Mouse (Mus musculus) hindbrain, embryonic 12.5 days (tissue): ENCODE results near the gene Slc41a2. TPM values are rescaled to one million over a fixed set of nuclear protein-coding genes. Genes with fewer than 3 reads are reported as not detected.
A peak's percentile ranks its signal among the peaks of the same experiment; 100 is the strongest.
"Not testable (repeated sequence)": the region's sequence is repeated elsewhere in the genome, so short reads cannot be mapped to it uniquely, and the experiment has no call there.

Experiments
- ATAC-seq: fragments of 200-750 bp; cut with Nextera tagmentation; 2 replicates; pipeline ENCODE4 v1.8.0; 2017; ENCODE audit warnings: moderate TSS enrichment; ENCODE audit not compliant: low FRiP score
- H3K27ac ChIP-seq: fragments of 300-500 bp; sonication (generic); 2 replicates; pipeline ENCODE4 v1.5.1; 2016; ENCODE audit warnings: mild to moderate bottlenecking
- H3K27me3 ChIP-seq: fragments of 300-500 bp; sonication (generic); 2 replicates; pipeline ENCODE4 v1.6.1; 2016; ENCODE audit warnings: mild to moderate bottlenecking
- H3K36me3 ChIP-seq: fragments of 300-500 bp; sonication (generic); 2 replicates; pipeline ENCODE4 v1.6.1; 2016; ENCODE audit warnings: mild to moderate bottlenecking
- H3K4me1 ChIP-seq: fragments of 300-500 bp; sonication (generic); 2 replicates; pipeline ENCODE4 v1.6.1; 2016
- H3K4me2 ChIP-seq: fragments of 300-500 bp; sonication (generic); replicated peaks from 2 replicates; pipeline ENCODE4 v1.6.1; 2016; ENCODE audit warnings: mild to moderate bottlenecking
- H3K4me3 ChIP-seq: fragments of 300-500 bp; sonication (generic); 2 replicates; pipeline ENCODE4 v1.5.1; 2016; ENCODE audit warnings: mild to moderate bottlenecking
- H3K9ac ChIP-seq: fragments of 300-500 bp; sonication (generic); 2 replicates; pipeline ENCODE4 v1.6.1; 2016; ENCODE audit warnings: mild to moderate bottlenecking, moderate library complexity
- H3K9me3 ChIP-seq: fragments of 300-500 bp; sonication (generic); replicated peaks from 2 replicates; pipeline ENCODE4 v1.6.1; 2016; ENCODE audit warnings: mild to moderate bottlenecking
- WGBS: fragments of 180-500 bp; shearing (Covaris S2); methylation state at CpG from one replicate; pipeline ENCODE4 v1.1.7; 2016; 5-methylcytosine and 5-hydroxymethylcytosine counted together
- polyA plus RNA-seq: library from polyadenylated mRNA; unstranded; fragments of >200 nt; fragmentation: Nextera tagmentation; extraction: Ambion mirVana; gene quantifications from 2 replicates; pipeline ENCODE4 v1.2.1, GENCODE M21; 2016

Slc41a2 gene
- 2.6 and 3.8 TPM in 2 replicates for polyA plus RNA-seq

- Histone ChIP-seq H3K4me3 (peak within 1 kb of the TSS; percentile 65), H3K27me3 (peaks cover 56% of the 10 kb centered on the region), H3K4me1 (0 out of 2 replicates have a peak, but pooled peaks cover 2% of the 10 kb centered on the region), H3K36me3 (no peaks in the 10 kb centered on the region), H3K27ac (peak within 1 kb of the TSS; percentile 79), H3K4me2 (peak within 1 kb of the TSS; percentile 92), H3K9me3 (no peaks in the 10 kb centered on the region), H3K9ac (peak within 1 kb of the TSS; percentile 84)
- WGBS = under 1% methylated on average over 70 of the region's 102 CpGs
- peak; percentile 88 for ATAC-seq
Observed at GRCm38 (mm10) chr10:83337159-83337951, at the start of gene Slc41a2. Gene Slc41a2, minus strand, starts transcription at chr10:83337882.

- no peaks in the 10 kb centered on the region for H3K9me3 ChIP-seq
- 96% methylated on average over 7 of the region's 7 CpGs for WGBS
- no peaks in the 10 kb centered on the region for H3K4me1 ChIP-seq
- H3K4me3 ChIP-seq = no peak overlapping the region
- H3K4me2 ChIP-seq = no peak overlapping the region
- no peak for ATAC-seq
- H3K27ac ChIP-seq = no peak overlapping the region
- peaks cover 20% of the 10 kb centered on the region; the same call in 1 of the 2 replicates for H3K36me3 ChIP-seq
- H3K9ac ChIP-seq = no peak overlapping the region
- no peaks in the 10 kb centered on the region for H3K27me3 ChIP-seq
Observed at GRCm38 (mm10) chr10:83385330-83385910, 47.7 kb upstream of the Slc41a2 start.

GRCm38 (mm10) chr10:83384456-83385215, 47.0 kb upstream of the Slc41a2 start:
- Histone ChIP-seq H3K27ac (no peak overlapping the region), H3K9ac (no peak overlapping the region), H3K4me1 (no peaks in the 10 kb centered on the region), H3K27me3 (no peaks in the 10 kb centered on the region), H3K9me3 (no peaks in the 10 kb centered on the region), H3K36me3 (peaks cover 20% of the 10 kb centered on the region; the same call in 1 of the 2 replicates), H3K4me3 (no peak overlapping the region), H3K4me2 (no peak overlapping the region)
- no peak for ATAC-seq
- WGBS = 95% methylated on average over 8 of the region's 8 CpGs

GRCm38 (mm10) chr10:83383863-83384262, 46.2 kb upstream of the Slc41a2 start:
- Histone ChIP-seq H3K27me3 (no peaks in the 10 kb centered on the region), H3K9ac (no peak overlapping the region), H3K4me3 (no peak overlapping the region), H3K4me1 (no peaks in the 10 kb centered on the region), H3K4me2 (no peak overlapping the region), H3K36me3 (peaks cover 20% of the 10 kb centered on the region; the same call in 1 of the 2 replicates), H3K9me3 (no peaks in the 10 kb centered on the region), H3K27ac (no peak overlapping the region)
- WGBS = 91% methylated on average over 13 of the region's 13 CpGs
- no peak for ATAC-seq

GRCm38 (mm10) chr10:83382988-83383387, 45.3 kb upstream of the Slc41a2 start:
- H3K9ac ChIP-seq = no peak overlapping the region
- no peaks in the 10 kb centered on the region for H3K9me3 ChIP-seq
- no peaks in the 10 kb centered on the region for H3K4me1 ChIP-seq
- H3K4me2 ChIP-seq = no peak overlapping the region
- H3K27me3 ChIP-seq = no peaks in the 10 kb centered on the region
- no peak for ATAC-seq
- H3K4me3 ChIP-seq = no peak overlapping the region
- H3K36me3 ChIP-seq = peaks cover 20% of the 10 kb centered on the region; the same call in 1 of the 2 replicates
- 81% methylated on average over 2 of the region's 2 CpGs for WGBS
- no peak overlapping the region for H3K27ac ChIP-seq

- H3K36me3 ChIP-seq = peaks cover 23% of the 10 kb centered on the region; the same call in 1 of the 2 replicates
Observed at GRCm38 (mm10) chr10:83382528-83382927, 44.8 kb upstream of the Slc41a2 start.

GRCm38 (mm10) chr10:83380501-83380900, 42.8 kb upstream of the Slc41a2 start:
- Histone ChIP-seq H3K4me1 (no peaks in the 10 kb centered on the region), H3K4me3 (no peak overlapping the region), H3K36me3 (peaks cover 24% of the 10 kb centered on the region; the same call in 1 of the 2 replicates), H3K27ac (no peak overlapping the region), H3K9ac (no peak overlapping the region), H3K9me3 (no peaks in the 10 kb centered on the region), H3K27me3 (no peaks in the 10 kb centered on the region), H3K4me2 (no peak overlapping the region)
- ATAC-seq = no peak
- 94% methylated on average over 2 of the region's 2 CpGs for WGBS

More at GRCm38 (mm10) chr10:83382528-83382927, 44.8 kb upstream of the Slc41a2 start:
- Histone ChIP-seq H3K4me2 (no peak overlapping the region), H3K4me1 (no peaks in the 10 kb centered on the region), H3K9ac (no peak overlapping the region), H3K27me3 (no peaks in the 10 kb centered on the region), H3K9me3 (no peaks in the 10 kb centered on the region), H3K27ac (no peak overlapping the region), H3K4me3 (no peak overlapping the region)
- ATAC-seq = no peak
- WGBS = 91% methylated on average over 4 of the region's 4 CpGs

- Histone ChIP-seq H3K4me1 (no peaks in the 10 kb centered on the region), H3K4me2 (no peak overlapping the region), H3K9me3 (no peaks in the 10 kb centered on the region), H3K4me3 (no peak overlapping the region), H3K27ac (no peak overlapping the region), H3K9ac (no peak overlapping the region), H3K27me3 (no peaks in the 10 kb centered on the region), H3K36me3 (peaks cover 27% of the 10 kb centered on the region)
- ATAC-seq = no peak
- WGBS = 90% methylated on average over 9 of the region's 9 CpGs
Observed at GRCm38 (mm10) chr10:83378083-83378833, 40.6 kb upstream of the Slc41a2 start.

GRCm38 (mm10) chr10:83376911-83377682, 39.4 kb upstream of the Slc41a2 start:
- H3K4me2 ChIP-seq = no peak overlapping the region
- no peak overlapping the region for H3K4me3 ChIP-seq
- no peak overlapping the region for H3K9ac ChIP-seq
- no peaks in the 10 kb centered on the region for H3K9me3 ChIP-seq
- 93% methylated on average over 8 of the region's 8 CpGs for WGBS
- H3K36me3 ChIP-seq = peaks cover 32% of the 10 kb centered on the region
- no peaks in the 10 kb centered on the region for H3K4me1 ChIP-seq
- ATAC-seq = no peak
- H3K27ac ChIP-seq = no peak overlapping the region
- no peaks in the 10 kb centered on the region for H3K27me3 ChIP-seq

- not testable (repeated sequence) for H3K4me3 ChIP-seq, H3K9me3 ChIP-seq, H3K4me2 ChIP-seq, H3K9ac ChIP-seq, H3K4me1 ChIP-seq, ATAC-seq, H3K27ac ChIP-seq, H3K27me3 ChIP-seq
- peaks cover 38% of the 10 kb centered on the region for H3K36me3 ChIP-seq
- 97% methylated on average over 5 of the region's 5 CpGs for WGBS
Observed at GRCm38 (mm10) chr10:83375458-83375857, 37.8 kb upstream of the Slc41a2 start.

- Histone ChIP-seq H3K27ac (no peak overlapping the region), H3K36me3 (peaks cover 42% of the 10 kb centered on the region), H3K9me3 (no peaks in the 10 kb centered on the region), H3K9ac (no peak overlapping the region), H3K4me3 (no peak overlapping the region), H3K27me3 (no peaks in the 10 kb centered on the region), H3K4me2 (no peak overlapping the region), H3K4me1 (no peaks in the 10 kb centered on the region)
- no peak for ATAC-seq
- WGBS = 92% methylated on average over 3 of the region's 3 CpGs
Observed at GRCm38 (mm10) chr10:83374045-83374656, 36.5 kb upstream of the Slc41a2 start.
